Mouse (Mus musculus): Measurements from ENCODE around the gene Cdkn2b.

- TF ChIP-seq CTCF (IDR thresholded peaks at IDR 0.05; ENCODE audit: insufficient read depth, low read depth, low read length) (no peak), POLR2A (IDR thresholded peaks at IDR 0.05; ENCODE audit: insufficient read depth, low read depth, low read length) (no peak)
These were observed 28.7 kb downstream of the Cdkn2b start for GRCm38 (mm10) chr4:89282036-89282566.
